Mouse (Mus musculus) neural tube, embryonic 12.5 days (tissue): ENCODE data around the gene Prrc2b. TPM values are rescaled to one million over a fixed set of nuclear protein-coding genes. Genes with fewer than 3 reads are reported as not detected.

Experiments used
- ATAC-seq: fragments of 200-750 bp; cut with Nextera tagmentation; 2 replicates; pipeline ENCODE4 v1.8.0; 2017; ENCODE audit warnings: low read depth, mild to moderate bottlenecking, moderate TSS enrichment, moderate library complexity; ENCODE audit not compliant: low FRiP score
- H3K27ac ChIP-seq: fragments of 300-500 bp; sonication (generic); 2 replicates; pipeline ENCODE4 v1.5.1; 2016
- H3K27me3 ChIP-seq: fragments of 300-500 bp; sonication (generic); replicated peaks from 2 replicates; pipeline ENCODE4 v1.6.1; 2016; ENCODE audit warnings: mild to moderate bottlenecking
- H3K36me3 ChIP-seq: fragments of 300-500 bp; sonication (generic); 2 replicates; pipeline ENCODE4 v1.6.1; 2016; ENCODE audit warnings: mild to moderate bottlenecking
- H3K4me1 ChIP-seq: fragments of 300-500 bp; sonication (generic); 2 replicates; pipeline ENCODE4 v1.6.1; 2016
- H3K4me2 ChIP-seq: fragments of 300-500 bp; sonication (generic); replicated peaks from 2 replicates; pipeline ENCODE4 v1.6.1; 2016; ENCODE audit warnings: mild to moderate bottlenecking
- H3K4me3 ChIP-seq: fragments of 300-500 bp; sonication (generic); 2 replicates; pipeline ENCODE4 v1.5.1; 2016
- H3K9ac ChIP-seq: fragments of 300-500 bp; sonication (generic); 2 replicates; pipeline ENCODE4 v1.6.1; 2016; ENCODE audit warnings: mild to moderate bottlenecking
- H3K9me3 ChIP-seq: fragments of 300-500 bp; sonication (generic); 2 replicates; pipeline ENCODE4 v1.6.1; 2016; ENCODE audit warnings: mild to moderate bottlenecking
- WGBS: fragments of 180-500 bp; shearing (Covaris S2); methylation state at CpG from one replicate; pipeline ENCODE4 v1.1.7; 2016; 5-methylcytosine and 5-hydroxymethylcytosine counted together
- microRNA-seq: library from miRNA; unstranded; fragments of <30 nt; microRNA quantifications from one replicate; pipeline ENCODE4, GENCODE M21; 2017
- polyA plus RNA-seq: library from polyadenylated mRNA; unstranded; fragments of >200 nt; fragmentation: Nextera tagmentation; extraction: Ambion mirVana; gene quantifications from 2 replicates; pipeline ENCODE4 v1.2.1, GENCODE M21; 2016

Prrc2b gene
- polyA plus RNA-seq, 1 experiment from 2014 or later, result 106 TPM

DNA sequence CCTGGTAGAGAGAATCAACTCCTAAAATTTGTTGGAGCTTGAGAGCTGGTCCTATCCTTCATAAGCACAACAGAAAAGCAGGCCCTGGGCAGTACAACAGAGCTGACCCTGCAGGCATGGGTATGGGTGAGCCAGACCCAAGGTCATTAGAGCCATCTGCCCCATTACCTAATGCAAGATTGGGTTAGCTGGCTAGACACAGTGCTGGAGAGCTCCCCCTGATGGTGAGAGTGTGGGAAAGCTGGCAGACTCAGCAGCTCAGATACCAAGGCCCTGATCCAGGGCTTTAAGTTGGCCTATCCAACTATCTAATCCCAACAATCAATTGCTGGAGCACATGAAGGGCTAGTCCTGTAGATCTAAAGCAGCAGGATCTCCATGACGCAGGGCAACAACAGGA lies 131.8 kb downstream of the Prrc2b start:
- 84% methylated on average over 1 of the region's 1 CpGs for WGBS
- H3K4me3 ChIP-seq, result no peak overlapping the region
- H3K9me3 ChIP-seq, result no peaks in the 10 kb centered on the region
- no peaks in the 10 kb centered on the region for H3K27me3 ChIP-seq
- no peak overlapping the region for H3K9ac ChIP-seq
- H3K4me1 ChIP-seq, result peaks cover 8% of the 10 kb centered on the region
- peaks cover 63% of the 10 kb centered on the region for H3K36me3 ChIP-seq
- no peak overlapping the region for H3K4me2 ChIP-seq
- no peak for ATAC-seq
- no peak overlapping the region for H3K27ac ChIP-seq

DNA sequence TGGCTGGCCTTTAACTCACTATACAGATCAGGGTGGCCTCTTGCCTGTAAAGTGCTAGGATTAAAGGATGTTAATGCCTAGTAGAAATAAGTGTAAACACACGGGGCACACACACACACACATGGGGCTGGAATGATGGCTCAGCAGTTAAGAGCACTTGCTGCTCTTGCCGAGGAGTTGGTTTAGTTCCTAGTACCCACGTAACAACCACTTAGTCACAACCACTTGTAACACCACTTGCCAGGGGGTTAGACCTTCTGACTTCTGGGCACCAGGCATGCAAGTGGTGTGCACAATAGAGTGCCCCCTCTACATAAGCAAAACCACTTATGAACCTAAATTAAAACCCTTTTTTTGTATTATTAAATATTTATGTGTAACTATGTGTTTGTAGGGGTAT lies 133.1 kb downstream of the Prrc2b start:
- no peak overlapping the region for H3K4me2 ChIP-seq
- WGBS, result 90% methylated on average over 3 of the region's 3 CpGs
- no peak overlapping the region for H3K4me3 ChIP-seq
- peaks cover 51% of the 10 kb centered on the region for H3K36me3 ChIP-seq
- H3K27ac ChIP-seq, result no peak overlapping the region
- H3K9ac ChIP-seq, result no peak overlapping the region
- H3K9me3 ChIP-seq, result no peaks in the 10 kb centered on the region
- ATAC-seq, result no peak
- no peaks in the 10 kb centered on the region for H3K27me3 ChIP-seq
- peaks cover 11% of the 10 kb centered on the region for H3K4me1 ChIP-seq

Small RNA genes lying within 50 kb of the gene (microRNA-seq; reads per million reads assigned to microRNA genes)
- gene Gm27805, result not detected

Other genes with a start within 250 kb of the Prrc2b start
- gene Aif1l, start 200.9 kb upstream of the Prrc2b start, polyA plus RNA-seq, result 39.5 and 39.6 TPM in 2 replicates
- gene Nup214, start 176.6 kb upstream of the Prrc2b start, polyA plus RNA-seq, result 63.7 and 74.6 TPM in 2 replicates
- 2.2 and 2.9 TPM in 2 replicates for gene Fam78a, start 66.2 kb upstream of the Prrc2b start, polyA plus RNA-seq
- 13.7 and 14.9 TPM in 2 replicates for gene Plpp7, start 55.6 kb upstream of the Prrc2b start, polyA plus RNA-seq
- 23.2 and 23.5 TPM in 2 replicates for gene Pomt1, start 85.5 kb downstream of the Prrc2b start, polyA plus RNA-seq
- 74.0 and 74.8 TPM in 2 replicates for gene Uck1, start 109.1 kb downstream of the Prrc2b start, polyA plus RNA-seq
- 29.2 and 32.4 TPM in 2 replicates for gene Golga2, start 136.3 kb downstream of the Prrc2b start, polyA plus RNA-seq
- gene Swi5, start 137.0 kb downstream of the Prrc2b start, polyA plus RNA-seq, result 351 and 444 TPM in 2 replicates
- 55.8 and 57.6 TPM in 2 replicates for gene Ciz1, start 201.2 kb downstream of the Prrc2b start, polyA plus RNA-seq
- gene Dnm1, start 202.3 kb downstream of the Prrc2b start, polyA plus RNA-seq, result 35.4 and 41.1 TPM in 2 replicates
- 86.4 and 87.9 TPM in 2 replicates for gene 1110008P14Rik, start 230.9 kb downstream of the Prrc2b start, polyA plus RNA-seq
- gene Lcn2, start 237.2 kb downstream of the Prrc2b start, polyA plus RNA-seq, result 0.68 and 1.1 TPM in 2 replicates
- gene Ptges2, start 244.8 kb downstream of the Prrc2b start, polyA plus RNA-seq, result 35.8 and 40.5 TPM in 2 replicates